Mouse (Mus musculus): ENCODE results near the gene Tut1.

Tut1 gene

DNA sequence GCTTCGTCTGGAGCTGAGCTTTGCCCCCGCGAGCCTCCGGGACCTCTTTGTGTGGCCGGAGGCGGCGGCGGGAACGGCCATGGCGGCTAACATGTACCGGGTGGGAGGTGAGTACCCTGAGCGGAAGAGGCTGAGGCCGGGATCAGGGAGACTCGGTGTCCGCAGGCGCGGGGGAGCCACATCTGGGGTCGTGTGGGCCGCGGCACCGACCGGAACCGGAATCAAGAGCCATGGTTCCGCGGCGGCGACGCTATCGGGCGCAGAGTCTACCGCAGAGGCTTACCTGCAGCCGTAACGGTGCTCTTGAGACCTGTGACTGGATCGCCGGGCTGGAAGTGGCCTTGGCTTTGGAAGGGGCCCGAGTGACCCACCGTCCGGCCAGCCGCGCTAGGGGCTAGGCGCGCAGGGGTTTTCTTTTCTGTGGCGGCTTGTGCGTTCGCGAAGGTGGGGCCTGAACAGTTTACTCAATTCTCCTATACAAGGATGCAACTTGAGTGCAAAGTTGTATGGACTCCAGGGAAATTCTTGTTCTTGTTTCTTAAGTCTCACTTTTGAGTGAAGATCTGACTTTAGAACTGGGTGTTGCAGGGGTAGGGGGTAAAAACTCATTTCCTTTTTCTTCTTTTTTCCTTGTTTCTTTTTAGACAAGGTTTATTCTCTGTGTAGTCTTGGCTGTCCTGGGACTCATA lies 11.2 kb upstream of the Tut1 start:
- WGBS = under 1% methylated on average over 46 of the region's 46 CpGs

- 50% methylated on average over 2 of the region's 2 CpGs for WGBS
Observed at GRCm38 (mm10) chr19:8943047-8943446, 10.6 kb upstream of the Tut1 start.

DNA sequence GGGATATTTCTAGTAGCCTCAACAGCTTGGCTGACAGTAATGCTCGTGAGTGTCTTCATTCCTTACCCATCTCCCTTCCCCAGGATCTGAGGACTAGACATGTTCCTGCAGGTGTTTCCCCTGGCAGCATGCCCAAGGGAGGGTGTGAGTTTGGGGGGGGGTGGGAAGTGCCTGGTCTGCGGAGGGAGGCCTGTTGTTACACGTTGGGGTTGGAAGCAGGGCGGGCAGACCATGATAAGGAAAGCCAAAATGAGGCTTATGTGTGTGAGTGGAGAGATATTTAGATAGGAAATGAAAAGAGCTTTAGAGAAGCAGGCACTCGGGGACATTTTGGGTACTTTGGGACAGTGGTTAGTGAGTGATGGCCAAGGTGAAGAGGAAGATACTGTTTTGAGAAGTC lies 9.6 kb upstream of the Tut1 start:
- 38% methylated on average over 5 of the region's 5 CpGs for WGBS

GRCm38 (mm10) chr19:8944750-8945149 lies 8.9 kb upstream of the Tut1 start:
- WGBS = 31% methylated on average over 5 of the region's 5 CpGs

DNA sequence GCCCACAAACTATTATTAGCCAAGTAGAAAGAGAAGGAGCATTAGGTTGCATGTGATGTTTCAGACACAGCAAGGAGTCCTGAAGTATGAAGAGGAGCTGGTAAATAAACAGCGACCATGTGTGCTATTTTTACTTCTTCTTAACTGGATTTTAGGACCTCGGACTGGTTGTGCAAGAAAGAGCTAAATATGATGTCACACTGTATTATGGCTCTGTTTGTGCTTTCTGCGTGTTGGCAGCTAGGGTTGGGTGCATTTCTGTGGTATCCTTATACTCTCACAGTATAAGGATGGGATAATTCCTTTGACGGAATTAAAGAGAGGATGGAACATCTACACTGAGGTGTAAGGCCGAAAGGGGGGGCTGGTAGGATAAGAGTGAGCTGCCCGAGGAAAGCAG lies 8.4 kb upstream of the Tut1 start:
- WGBS = 61% methylated on average over 6 of the region's 6 CpGs

GRCm38 (mm10) chr19:8946929-8947328 lies 6.7 kb upstream of the Tut1 start:
- WGBS = 94% methylated on average over 7 of the region's 7 CpGs

DNA sequence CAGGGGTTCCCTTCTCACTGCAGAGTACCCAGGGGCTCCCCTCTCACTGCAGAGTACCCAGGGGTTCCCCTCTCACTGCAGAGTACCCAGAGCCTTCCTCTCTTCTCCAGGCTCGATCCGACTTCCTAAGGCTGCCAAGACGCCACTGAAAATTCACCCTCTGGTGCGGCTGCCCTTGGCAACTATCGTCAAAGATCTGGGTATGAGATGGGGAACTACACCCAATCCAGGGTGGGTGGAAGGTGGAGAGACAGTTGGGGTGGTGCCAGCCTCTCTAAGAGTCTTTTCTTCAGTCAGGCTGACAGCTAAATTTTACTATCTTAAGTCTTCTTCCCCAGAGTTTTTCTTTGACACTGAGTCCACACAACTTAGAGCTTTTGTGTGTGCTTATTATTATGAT lies 3.5 kb upstream of the Tut1 start:
- WGBS = 57% methylated on average over 5 of the region's 5 CpGs

GRCm38 (mm10) chr19:8952241-8952640 lies 1.4 kb upstream of the Tut1 start:
- WGBS = 48% methylated on average over 9 of the region's 9 CpGs

- 3% methylated on average over 9 of the region's 9 CpGs for WGBS
Observed at GRCm38 (mm10) chr19:8954171-8954570, 524 bp downstream of the Tut1 start.

DNA sequence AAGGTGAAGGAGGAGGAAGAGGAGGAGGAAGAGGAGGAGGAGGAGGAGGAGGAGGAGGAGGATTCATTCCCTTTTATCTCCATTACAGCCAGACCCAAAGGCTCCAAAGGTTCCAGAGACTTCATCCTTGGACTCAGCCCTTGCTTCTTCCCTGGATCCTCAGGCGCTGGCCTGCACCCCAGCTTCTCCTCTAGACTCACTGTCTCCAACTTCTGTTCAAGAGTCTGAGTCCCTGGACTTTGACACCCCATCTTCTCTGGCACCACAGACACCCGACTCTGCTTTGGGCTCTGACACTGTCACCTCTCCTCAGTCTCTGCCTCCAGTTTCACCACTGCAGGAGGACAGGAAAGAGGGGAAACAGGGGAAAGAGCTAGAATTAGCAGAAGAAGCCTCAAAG lies 8.6 kb downstream of the Tut1 start:
- 76% methylated on average over 2 of the region's 2 CpGs for WGBS

DNA sequence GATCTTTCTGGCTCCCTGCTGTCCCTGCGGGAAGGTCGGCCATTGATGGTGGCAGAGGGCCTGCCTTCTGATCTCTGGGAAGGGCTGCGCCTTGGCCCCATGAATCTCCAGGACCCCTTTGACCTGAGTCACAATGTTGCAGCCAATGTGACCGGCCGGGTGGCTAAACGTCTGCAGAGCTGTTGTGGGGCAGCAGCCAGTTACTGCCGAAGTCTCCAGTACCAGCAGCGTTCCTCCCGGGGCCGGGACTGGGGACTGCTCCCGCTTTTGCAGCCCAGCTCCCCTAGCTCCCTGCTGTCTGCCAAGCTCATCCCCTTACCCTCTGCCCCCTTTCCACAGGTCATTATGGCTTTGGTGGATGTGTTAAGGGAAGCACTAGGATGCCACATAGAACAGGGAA lies 11.4 kb downstream of the Tut1 start:
- 85% methylated on average over 11 of the region's 11 CpGs for WGBS

GRCm38 (mm10) chr19:8965771-8966170 lies 12.1 kb downstream of the Tut1 start:
- WGBS = 73% methylated on average over 8 of the region's 8 CpGs

DNA sequence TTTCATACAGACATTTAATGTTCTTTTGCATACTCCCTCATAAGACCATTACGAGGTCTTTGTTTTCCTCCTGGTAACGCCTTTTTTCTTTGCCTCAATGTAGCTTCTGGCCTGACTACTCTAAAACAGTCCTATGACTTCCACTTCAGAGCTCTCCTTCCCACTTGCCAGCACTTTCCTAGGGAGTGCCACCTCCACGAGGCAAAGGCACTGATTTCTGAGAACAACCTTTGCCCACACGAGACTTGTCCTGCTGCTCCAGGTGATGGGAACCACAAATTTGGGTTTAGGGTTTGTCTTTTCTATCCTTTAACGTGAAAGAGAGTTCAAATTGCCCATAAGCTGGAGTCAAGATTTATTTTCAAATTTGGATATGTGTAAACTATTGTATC lies 12.5 kb downstream of the Tut1 start:
- 14% methylated on average over 5 of the region's 5 CpGs for WGBS

GRCm38 (mm10) chr19:8966590-8967372 lies 13.1 kb downstream of the Tut1 start, which contains the start of gene Eef1g:
Gene Eef1g, plus strand, starts transcription at chr19:8967041.
- under 1% methylated on average over 52 of the region's 52 CpGs for WGBS

GRCm38 (mm10) chr19:8967373-8967743 lies 13.7 kb downstream of the Tut1 start:
- whole genome bisulfite sequencing = 0% methylated on average over 8 of the region's 8 CpGs

DNA sequence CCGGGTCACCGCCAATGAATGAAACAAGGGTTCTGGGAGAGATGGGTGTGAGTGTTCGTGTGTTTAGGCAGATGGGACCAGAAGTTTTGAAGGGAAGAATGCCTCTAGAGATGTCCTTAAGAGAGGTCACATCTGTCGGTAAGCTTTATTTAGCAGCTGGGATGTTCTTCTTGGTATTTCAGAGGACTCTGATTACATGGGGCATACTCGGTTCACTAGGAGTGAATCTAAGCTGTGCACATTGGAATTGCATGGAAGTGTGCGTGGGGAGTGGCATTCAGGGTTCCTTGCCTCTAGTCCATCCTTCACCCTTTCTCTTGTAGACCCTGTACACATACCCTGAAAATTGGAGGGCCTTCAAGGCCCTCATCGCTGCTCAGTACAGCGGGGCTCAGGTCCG lies 14.2 kb downstream of the Tut1 start:
- WGBS = 6% methylated on average over 9 of the region's 9 CpGs

DNA sequence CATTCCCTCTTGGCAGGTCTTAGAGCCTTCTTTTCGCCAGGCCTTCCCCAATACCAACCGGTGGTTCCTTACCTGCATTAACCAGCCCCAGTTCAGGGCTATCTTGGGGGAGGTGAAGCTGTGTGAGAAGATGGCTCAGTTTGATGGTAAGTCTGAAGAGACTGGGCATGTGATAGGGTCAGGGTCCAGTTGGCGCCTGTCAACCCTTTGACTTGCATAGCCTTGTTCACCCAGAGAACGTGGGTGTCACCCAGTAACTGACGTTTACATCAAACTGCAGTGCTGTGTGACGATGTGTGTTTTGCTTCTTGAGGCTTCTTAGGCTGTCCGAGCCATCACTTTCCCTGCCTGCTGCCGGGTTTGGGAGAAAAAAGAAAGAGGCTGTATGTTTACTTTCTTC lies 18.8 kb downstream of the Tut1 start:
- 86% methylated on average over 8 of the region's 8 CpGs for WGBS

- 92% methylated on average over 1 of the region's 1 CpGs for WGBS
Observed at GRCm38 (mm10) chr19:8974638-8975037, 21.0 kb downstream of the Tut1 start.

- 95% methylated on average over 2 of the region's 2 CpGs for WGBS
Observed at GRCm38 (mm10) chr19:8975491-8975890, 21.8 kb downstream of the Tut1 start.

DNA sequence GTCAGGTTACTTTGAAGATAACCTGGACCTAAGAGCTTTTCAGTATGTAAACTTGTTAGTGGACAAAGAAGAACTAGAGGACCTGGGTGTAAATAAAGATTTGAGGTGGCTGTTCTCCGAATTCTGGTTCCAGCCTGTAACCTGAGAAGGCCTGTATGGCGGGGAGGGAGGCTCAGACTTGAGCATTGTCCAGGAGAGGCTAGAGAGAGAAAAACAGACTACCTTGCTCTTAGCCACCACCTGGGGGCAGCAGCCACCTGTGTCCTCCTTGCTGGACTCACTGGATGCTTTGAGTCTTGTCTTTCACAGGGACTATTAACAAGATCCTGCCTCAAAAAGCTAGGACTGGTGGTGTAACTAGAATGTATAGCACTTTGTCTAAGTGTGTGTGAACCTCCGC lies 22.9 kb downstream of the Tut1 start:
- WGBS = 57% methylated on average over 3 of the region's 3 CpGs

DNA sequence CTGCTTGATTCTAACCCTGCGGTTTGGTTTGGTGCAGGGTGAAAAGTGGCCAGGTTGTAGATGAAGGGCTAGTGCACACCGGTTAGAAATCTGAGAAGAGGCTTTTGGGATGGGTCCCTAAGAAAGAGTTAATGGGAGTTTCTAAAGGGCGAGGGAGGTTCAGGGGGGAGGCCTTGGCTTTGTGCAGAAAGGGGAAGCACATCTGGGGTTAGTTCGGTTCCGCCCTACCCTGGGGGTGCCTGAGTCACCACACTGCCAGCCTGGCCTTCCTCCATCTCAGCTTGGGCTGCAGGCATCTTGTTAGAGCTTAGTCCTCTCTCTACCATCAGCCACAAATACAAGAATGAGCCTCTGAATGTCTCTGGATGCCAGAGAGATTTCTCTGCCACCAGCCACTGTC lies 27.1 kb downstream of the Tut1 start:
- WGBS = 59% methylated on average over 5 of the region's 5 CpGs

GRCm38 (mm10) chr19:8981450-8982168 lies 28.0 kb downstream of the Tut1 start:
- 49% methylated on average over 2 of the region's 2 CpGs for WGBS
